Comparison of ENCODE assay signal across 28 mouse cellular contexts in the genomic region with DNA sequence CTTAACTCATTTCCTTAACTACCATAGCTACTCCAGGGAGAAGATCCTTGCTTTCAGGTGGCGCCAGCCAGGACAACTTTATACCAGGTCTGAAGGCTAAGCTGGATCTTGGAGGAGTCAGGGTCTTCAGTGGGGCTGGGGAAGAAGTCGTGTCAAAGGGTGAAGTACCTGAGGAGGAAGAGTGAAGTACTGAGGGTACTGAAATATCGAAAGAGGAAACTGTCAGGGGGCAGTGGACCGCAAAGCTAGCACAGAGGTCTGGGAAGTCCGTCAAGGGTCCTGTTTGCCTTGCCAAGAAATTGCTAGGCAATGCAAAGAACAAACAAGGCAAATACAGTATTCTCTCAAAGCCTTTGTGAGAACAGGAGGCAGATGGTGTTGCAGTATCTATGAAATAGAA. TPM values are rescaled to one million over a fixed set of nuclear protein-coding genes. Genes with fewer than 3 reads are reported as not detected.
A peak's percentile ranks its signal among the peaks of the same experiment; 100 is the strongest.
DNase-seq lines count a peak whose midpoint lies in the region; ATAC-seq and TF ChIP-seq lines count a peak whose summit lies in the region.
"Had no signal": no experiment of that assay in that cellular context is flagged by ENCODE, and none has a peak within 500 bp of the region (broad histone marks: within the 10 kb centered on the region; RNA-seq: fewer than 3 reads in every experiment).

No protein-coding gene starts in this region.

- H3K9me3 ChIP-seq in heart, embryonic 10.5 days: no peaks in the 10 kb centered on the region
- H3K9me3 ChIP-seq: embryonic facial prominence, embryonic 12.5 days; embryonic facial prominence, embryonic 15.5 days; heart, embryonic 15.5 days had no signal

- TF ChIP-seq CTCF in lung, adult 2 months (IDR thresholded peaks at IDR 0.05; ENCODE audit: insufficient read depth, low read length): no peak

- H3K4me3 ChIP-seq in heart, embryonic 10.5 days: no peak overlapping the region
- no peak overlapping the region for H3K4me3 ChIP-seq in lung, adult 2 months (replicated peaks; ENCODE audit: extremely low read depth, low read depth, low read length)
- H3K4me3 ChIP-seq: embryonic facial prominence, embryonic 12.5 days; embryonic facial prominence, embryonic 15.5 days; gastrocnemius, adult 2 months; heart, adult 2 months; heart, embryonic 15.5 days had no signal

- no peak for DNase-seq in heart, embryonic 10.5 days (ENCODE audit: low spot score)
- no peak for DNase-seq in heart, postnatal 10 days
- DNase-seq in A20 (ENCODE audit: low read depth, low spot score): peak; percentile 84
- no peak for DNase-seq in lung, adult 2 months
- DNase-seq in left cerebral cortex, adult 9 months (ENCODE audit: low spot score in 2 of 2): no peak
- DNase-seq: adrenal gland, adult 8-10 months; adrenal gland, postnatal 25 days; cerebellum, adult 11-12 months; cerebellum, adult 8-10 months; cerebellum, postnatal 10 days; cerebellum, postnatal 36 days; forebrain, postnatal 0 days; gastrocnemius, adult 2 months; gastrocnemius, postnatal 14 days; heart, adult 2 months; heart, postnatal 14 days; heart, postnatal 4 days had no signal

- peaks cover 25% of the 10 kb centered on the region for H3K4me1 ChIP-seq in heart, embryonic 10.5 days
- H3K4me1 ChIP-seq in lung, adult 2 months (ENCODE audit: control insufficient read depth, insufficient read depth, low read length): no peaks in the 10 kb centered on the region; the same call in 1 of the 2 replicates

- intact Hi-C loops in heart, postnatal 10 days (cut with DNase I): no loop called here

- peak overlapping the region; percentile 62; the same call in 1 of the 2 replicates for H3K27ac ChIP-seq in heart, embryonic 10.5 days
- H3K27ac ChIP-seq: embryonic facial prominence, embryonic 12.5 days; embryonic facial prominence, embryonic 15.5 days; gastrocnemius, adult 2 months; heart, adult 2 months; heart, embryonic 15.5 days; hindbrain, embryonic 14.5 days had no signal

- TF ChIP-seq POLR2A in lung, adult 2 months (IDR thresholded peaks at IDR 0.05; ENCODE audit: borderline replicate concordance, extremely low read depth, low read depth, low read length): no peak

- WGBS in heart, embryonic 10.5 days: 93% methylated on average over 5 of the region's 5 CpGs
- 77% methylated on average over 5 of the region's 5 CpGs for WGBS in lung, adult 2 months

- ATAC-seq in common myeloid progenitor, adult 5-6 weeks (replicated peaks; ENCODE audit: low read depth, poor library complexity, severe bottlenecking): 0 out of 2 replicates have a peak, but pooled peaks have one; percentile 22
- ATAC-seq: activated CD4-positive, CD25-positive, alpha-beta regulatory T cell, adult 4 months; CD4-positive, CD25-positive, alpha-beta regulatory T cell, adult 4 months; forebrain, embryonic 14.5 days; forebrain, postnatal 0 days; hindbrain, postnatal 0 days; inflammation-experienced regulatory T-cells, adult 6 months; intestine, embryonic 16.5 days had no signal

- H3K27me3 ChIP-seq in heart, embryonic 10.5 days (ENCODE audit: insufficient read depth, poor library complexity, severe bottlenecking): no peaks in the 10 kb centered on the region
- H3K27me3 ChIP-seq: embryonic facial prominence, embryonic 12.5 days; embryonic facial prominence, embryonic 15.5 days; heart, embryonic 15.5 days had no signal

- H3K36me3 ChIP-seq in heart, embryonic 10.5 days: no peaks in the 10 kb centered on the region
- H3K36me3 ChIP-seq: embryonic facial prominence, embryonic 15.5 days; heart, embryonic 15.5 days had no signal

RNA-seq across cellular contexts. Expression of a gene that starts 29.6 kb away (rescaled TPM):
- polyA plus RNA-seq in heart, embryonic 10.5 days (2016; fragmentation: Nextera tagmentation; extraction: Ambion mirVana): 26.2 and 33.4 TPM in 2 replicates
- 1 to 10 TPM; 1.3 to 3.4 TPM for total RNA-seq in heart, postnatal 10 days (2021)
- total RNA-seq in common myeloid progenitor, adult 5-6 weeks (2017): 0.18 TPM in 1 of 2 replicates, not detected in the other
- polyA plus RNA-seq in lung, adult 2 months (2012; rRNA removed): 16.6 and 18.7 TPM in 2 replicates
